8 mouse cellular contexts compared by ENCODE assay signal in genomic region chr5:148552187-148553071, GRCm38 (mm10). TPM values are rescaled to one million over a fixed set of nuclear protein-coding genes. Genes with fewer than 3 reads are reported as not detected.
DNase-seq lines count a peak whose midpoint lies in the region; ATAC-seq and TF ChIP-seq lines count a peak whose summit lies in the region.

Gene Ubl3 (minus strand): TSS chr5:148552789.

- ATAC-seq in forebrain, embryonic 14.5 days = peak; percentile 95
- peak; percentile 93 for ATAC-seq in neural tube, embryonic 15.5 days (ENCODE audit: low FRiP score)

- peak; percentile 88 for DNase-seq in cerebellum, adult 11 months
- peak; percentile 99 for DNase-seq in forebrain, embryonic 14.5 days (ENCODE audit: low spot score)
- peak; percentile 92 to 93 for DNase-seq in heart, postnatal 14 days
- peak; percentile 90 for DNase-seq in layer of hippocampus, adult 11-12 months (ENCODE audit: low spot score)
- DNase-seq in lung, adult 18-20 months = peak; percentile 95 to 96
- peak; percentile 96 for DNase-seq in testis, postnatal 14 days (ENCODE audit: low spot score)

- H3K9ac ChIP-seq in ES-Bruce4 (ENCODE audit: low read depth, poor library complexity, severe bottlenecking) = peak within 1 kb of the TSS; percentile 93
- peak within 1 kb of the TSS; percentile 84 for H3K9ac ChIP-seq in forebrain, embryonic 14.5 days (ENCODE audit: low read length)
- H3K9ac ChIP-seq in neural tube, embryonic 15.5 days (replicated peaks) = peak within 1 kb of the TSS; percentile 71

- H3K27me3 ChIP-seq in ES-Bruce4 (ENCODE audit: control insufficient read depth, insufficient read depth, low read length, poor library complexity, severe bottlenecking) = no peaks in the 10 kb centered on the region
- H3K27me3 ChIP-seq in forebrain, embryonic 14.5 days (replicated peaks; ENCODE audit: control insufficient read depth, insufficient read depth, low read length) = no peaks in the 10 kb centered on the region
- no peaks in the 10 kb centered on the region for H3K27me3 ChIP-seq in neural tube, embryonic 15.5 days (replicated peaks)

- H3K36me3 ChIP-seq in ES-Bruce4 (ENCODE audit: control insufficient read depth, insufficient read depth, low read length, poor library complexity, severe bottlenecking) = no peaks in the 10 kb centered on the region
- H3K36me3 ChIP-seq in forebrain, embryonic 14.5 days (ENCODE audit: control insufficient read depth, insufficient read depth, low read length) = no peaks in the 10 kb centered on the region
- no peaks in the 10 kb centered on the region for H3K36me3 ChIP-seq in neural tube, embryonic 15.5 days

- peak within 1 kb of the TSS; percentile 42 for H3K27ac ChIP-seq in ES-Bruce4 (ENCODE audit: insufficient read depth, low read length)
- H3K27ac ChIP-seq in forebrain, embryonic 14.5 days (ENCODE audit: low read depth, low read length) = peak within 1 kb of the TSS; percentile 99
- H3K27ac ChIP-seq in neural tube, embryonic 15.5 days (replicated peaks) = peak within 1 kb of the TSS; percentile 95

- under 1% methylated on average over 75 of the region's 95 CpGs for WGBS in forebrain, embryonic 14.5 days
- under 1% methylated on average over 92 of the region's 95 CpGs for WGBS in neural tube, embryonic 15.5 days

- intact Hi-C loops in heart, postnatal 14 days (cut with DNase I) = loop anchor here (1.0 to 5.0 kb wide), 2 partner anchors 149 to 220 kb away; no protein-coding TSS in a partner anchor

- H3K4me2 ChIP-seq in forebrain, embryonic 14.5 days (ENCODE audit: low read length) = peak within 1 kb of the TSS; percentile 85
- peak within 1 kb of the TSS; percentile 79 for H3K4me2 ChIP-seq in neural tube, embryonic 15.5 days

- no peak for TF ChIP-seq POLR2A in ES-Bruce4 (IDR thresholded peaks at IDR 0.05; ENCODE audit: insufficient read depth, low read length)

- no peak for TF ChIP-seq CTCF in ES-Bruce4 (IDR thresholded peaks at IDR 0.05; ENCODE audit: low read depth, low read length)

- H3K4me1 ChIP-seq in ES-Bruce4 (ENCODE audit: control insufficient read depth, insufficient read depth, low read length) = peaks cover 4% of the 10 kb centered on the region
- peaks cover 28% of the 10 kb centered on the region for H3K4me1 ChIP-seq in forebrain, embryonic 14.5 days (ENCODE audit: control insufficient read depth, insufficient read depth, low read length)
- peaks cover 52% of the 10 kb centered on the region for H3K4me1 ChIP-seq in neural tube, embryonic 15.5 days

- peak within 1 kb of the TSS; percentile 93 for H3K4me3 ChIP-seq in ES-Bruce4 (ENCODE audit: low read depth, low read length)
- peak within 1 kb of the TSS; percentile 69 for H3K4me3 ChIP-seq in forebrain, embryonic 14.5 days (ENCODE audit: low read depth, low read length)
- peak within 1 kb of the TSS; percentile 54 for H3K4me3 ChIP-seq in neural tube, embryonic 15.5 days (replicated peaks)

- no peaks in the 10 kb centered on the region for H3K9me3 ChIP-seq in ES-Bruce4 (replicated peaks; ENCODE audit: control insufficient read depth, insufficient read depth, low read length, poor library complexity, severe bottlenecking)
- no peaks in the 10 kb centered on the region for H3K9me3 ChIP-seq in forebrain, embryonic 14.5 days (replicated peaks; ENCODE audit: control insufficient read depth, low read length)
- no peaks in the 10 kb centered on the region for H3K9me3 ChIP-seq in neural tube, embryonic 15.5 days (replicated peaks)

- no peak for TF ChIP-seq EP300 in ES-Bruce4 (IDR thresholded peaks at IDR 0.05; ENCODE audit: insufficient read depth, low read depth, low read length)

RNA-seq across cellular contexts. Expression of gene Ubl3, which starts in this region (rescaled TPM):
- polyA plus RNA-seq in ES-Bruce4 (2011; ENCODE audit: insufficient read depth, insufficient read length, low read depth, missing spikeins) = 55.8 and 58.2 TPM in 2 replicates
- polyA plus RNA-seq in forebrain, embryonic 14.5 days (2014; fragmentation: Nextera tagmentation; extraction: Ambion mirVana) = 76.2 and 88.9 TPM in 2 replicates
- total RNA-seq in heart, postnatal 14 days (2021) = 10 to 100 TPM; 84.6 to 95.6 TPM
- 98.3 and 98.4 TPM in 2 replicates for polyA plus RNA-seq in neural tube, embryonic 15.5 days (2015; fragmentation: Nextera tagmentation; extraction: Ambion mirVana)

Comparison
In these comparisons a context has a peak if more than half of its experiments do, and no peak if none do; other contexts are left out.
1. Peak in every context shown above with its lines: DNase-seq, ATAC-seq, H3K4me3 ChIP-seq and H3K27ac ChIP-seq.
2. H3K27ac ChIP-seq: peak in every context shown above with its lines; median percentile 99 in forebrain, embryonic 14.5 days; 95 in neural tube, embryonic 15.5 days; 42 in ES-Bruce4.